22 mouse cellular contexts compared by ENCODE assay signal in genomic region chr13:22771592-22771991, GRCm38 (mm10). TPM values are rescaled to one million over a fixed set of nuclear protein-coding genes. Genes with fewer than 3 reads are reported as not detected.
A peak's percentile ranks its signal among the peaks of the same experiment; 100 is the strongest.
DNase-seq lines count a peak whose midpoint lies in the region; TF ChIP-seq lines count a peak whose summit lies in the region.
"Not testable (repeated sequence)": the region's sequence is repeated elsewhere in the genome, so short reads cannot be mapped to it uniquely, and the experiment has no call there.
"Had no signal": no experiment of that assay in that cellular context is flagged by ENCODE, and none has a peak within 500 bp of the region (broad histone marks: within the 10 kb centered on the region; RNA-seq: fewer than 3 reads in every experiment).

No protein-coding gene starts in this region.

- in situ Hi-C loops in ES-E14 (cut with MboI; ENCODE audit: low sequenced_read_pairs in 2 of 2, unreplicated experiment in 2 of 2), result not testable (repeated sequence)

- DNase-seq in ES-CJ7 (ENCODE audit: low read depth, low spot score) (peak; percentile 81), ES-E14 (ENCODE audit: low read depth, low spot score) (peak; percentile 22), R1 (ENCODE audit: low read depth, low spot score) (peak; percentile 68), ZHBTc4 (ENCODE audit: low read depth, low spot score) (peak; percentile 63)

- not testable (repeated sequence) for H3K27me3 ChIP-seq in ES-Bruce4 (ENCODE audit: control insufficient read depth, insufficient read depth, low read length, poor library complexity, severe bottlenecking)

- H3K36me3 ChIP-seq in ES-Bruce4 (ENCODE audit: control insufficient read depth, insufficient read depth, low read length, poor library complexity, severe bottlenecking); ES-E14 (ENCODE audit: control insufficient read depth, insufficient read depth, low read length, poor library complexity, severe bottlenecking): not testable (repeated sequence)

- H3K4me3 ChIP-seq in ES-Bruce4 (ENCODE audit: low read depth, low read length); ES-E14 (ENCODE audit: insufficient read depth in 1 of 2, low read depth in 1 of 2, low read length in 2 of 2, poor library complexity in 1 of 2, severe bottlenecking in 1 of 2): not testable (repeated sequence)

- H3K27ac ChIP-seq in ES-Bruce4 (ENCODE audit: insufficient read depth, low read length); ES-E14 (ENCODE audit: insufficient read depth, low read depth, low read length, poor library complexity, severe bottlenecking): not testable (repeated sequence)

- TF ChIP-seq EP300 in ES-Bruce4 (IDR thresholded peaks at IDR 0.05; ENCODE audit: insufficient read depth, low read depth, low read length), result 0 out of 2 replicates have a peak, but pooled peaks have one; percentile 19

- not testable (repeated sequence) for H3K9me3 ChIP-seq in ES-Bruce4 (replicated peaks; ENCODE audit: control insufficient read depth, insufficient read depth, low read length, poor library complexity, severe bottlenecking); ES-E14 (ENCODE audit: control insufficient read depth, insufficient read depth, low read depth, low read length)

- H3K4me1 ChIP-seq in ES-Bruce4 (ENCODE audit: control insufficient read depth, insufficient read depth, low read length); ES-E14 (ENCODE audit: control insufficient read depth in 2 of 2, insufficient read depth in 2 of 2, low read length in 2 of 2, poor library complexity in 1 of 2): not testable (repeated sequence)

- not testable (repeated sequence) for TF ChIP-seq POLR2A in ES-Bruce4 (IDR thresholded peaks at IDR 0.05; ENCODE audit: insufficient read depth, low read length)

- TF ChIP-seq CTCF in ES-Bruce4 (IDR thresholded peaks at IDR 0.05; ENCODE audit: low read depth, low read length), result not testable (repeated sequence)

- not testable (repeated sequence) for H3K9ac ChIP-seq in ES-Bruce4 (ENCODE audit: low read depth, poor library complexity, severe bottlenecking); ES-E14 (ENCODE audit: insufficient read depth, low read depth, low read length, poor library complexity, severe bottlenecking)

RNA-seq across cellular contexts. Expression of gene Vmn1r208, which starts 5.6 kb away (rescaled TPM):
- polyA plus RNA-seq in ES-Bruce4 (2011; ENCODE audit: insufficient read depth, insufficient read length, low read depth, missing spikeins), result 0.31 TPM in 1 of 2 replicates, not detected in the other
- total RNA-seq in ES-E14 (2012; rRNA removed), result 0.11 and 0.22 TPM in 2 replicates
- total RNA-seq: adrenal gland, adult 18-20 months; adrenal gland, adult 2 months; adrenal gland, adult 8-10 months; adrenal gland, postnatal 10 days; adrenal gland, postnatal 14 days; adrenal gland, postnatal 25 days; adrenal gland, postnatal 36 days; adrenal gland, postnatal 4 days; CH12.LX; MEL had no signal
- polyA plus RNA-seq: adrenal gland, adult 2 months; brain, embryonic 14.5 days; C2C12; CD4-positive, CD25-positive, alpha-beta regulatory T cell, adult 4 months; cerebellum, adult 2 months; G1E; Patski had no signal

RNA-seq across cellular contexts. Expression of gene Vmn1r209, which starts 37.9 kb away (rescaled TPM):
- not detected in 2 replicates for polyA plus RNA-seq in ES-Bruce4 (2011; ENCODE audit: insufficient read depth, insufficient read length, low read depth, missing spikeins)
- total RNA-seq in ES-E14 (2012; rRNA removed), result not detected in 2 replicates
- total RNA-seq: adrenal gland, adult 18-20 months; adrenal gland, adult 2 months; adrenal gland, postnatal 14 days; adrenal gland, postnatal 36 days; CH12.LX had no signal
- polyA plus RNA-seq: activated CD4-positive, CD25-positive, alpha-beta regulatory T cell, adult 4 months; adrenal gland, adult 2 months; brain, embryonic 14.5 days; C2C12; CD4-positive, CD25-positive, alpha-beta regulatory T cell, adult 4 months; cerebellum, adult 2 months; G1E; Patski had no signal

RNA-seq across cellular contexts. Expression of gene Vmn1r207-ps, which starts 42.2 kb away (rescaled TPM):
- polyA plus RNA-seq in ES-Bruce4 (2011; ENCODE audit: insufficient read depth, insufficient read length, low read depth, missing spikeins), result not detected in 2 replicates
- total RNA-seq in ES-E14 (2012; rRNA removed), result not detected in 2 replicates
- total RNA-seq: adrenal gland, adult 18-20 months; adrenal gland, adult 2 months; adrenal gland, adult 8-10 months; adrenal gland, postnatal 10 days; adrenal gland, postnatal 14 days; adrenal gland, postnatal 25 days; adrenal gland, postnatal 36 days; adrenal gland, postnatal 4 days; CH12.LX; MEL had no signal
- polyA plus RNA-seq: activated CD4-positive, CD25-positive, alpha-beta regulatory T cell, adult 4 months; adrenal gland, adult 2 months; brain, embryonic 14.5 days; C2C12; CD4-positive, CD25-positive, alpha-beta regulatory T cell, adult 4 months; G1E; Patski had no signal

RNA-seq across cellular contexts. Expression of gene Vmn1r210, which starts 59.6 kb away (rescaled TPM):
- polyA plus RNA-seq in ES-Bruce4 (2011; ENCODE audit: insufficient read depth, insufficient read length, low read depth, missing spikeins), result not detected in 2 replicates
- total RNA-seq in ES-E14 (2012; rRNA removed), result 0.09 and 0.11 TPM in 2 replicates
- total RNA-seq: adrenal gland, adult 18-20 months; adrenal gland, adult 2 months; adrenal gland, adult 8-10 months; adrenal gland, postnatal 10 days; adrenal gland, postnatal 14 days; adrenal gland, postnatal 25 days; adrenal gland, postnatal 36 days; adrenal gland, postnatal 4 days; CH12.LX; G1E had no signal
- polyA plus RNA-seq: activated CD4-positive, CD25-positive, alpha-beta regulatory T cell, adult 4 months; adrenal gland, adult 2 months; brain, embryonic 14.5 days; C2C12; CD4-positive, CD25-positive, alpha-beta regulatory T cell, adult 4 months; cerebellum, adult 2 months; G1E; Patski had no signal

Comparison
In these comparisons a context has a peak if more than half of its experiments do, and no peak if none do; other contexts are left out.
1. DNase-seq: peak in every context shown above with its lines; median percentile 81 in ES-CJ7; 68 in R1; 63 in ZHBTc4; 22 in ES-E14.